Mouse (Mus musculus) spleen, adult 2 months (tissue): ENCODE measurements around the gene Asap2.
"Not testable (repeated sequence)": the region's sequence is repeated elsewhere in the genome, so short reads cannot be mapped to it uniquely, and the experiment has no call there.

Experiments used
- CTCF ChIP-seq: fragments of 200-500 bp; IDR thresholded peaks from 2 replicates; pipeline ENCODE4 v1.5.1; 2011; ENCODE audit warnings: mild to moderate bottlenecking, inconsistent platforms; ENCODE audit not compliant: insufficient read depth, insufficient read length, insufficient replicate concordance; ENCODE audit errors: extremely low read depth
- POLR2A ChIP-seq: fragments of 200-500 bp; IDR thresholded peaks from 2 replicates; pipeline ENCODE4 v1.6.1; 2011; ENCODE audit warnings: low read depth, low read length, inconsistent platforms

DNA sequence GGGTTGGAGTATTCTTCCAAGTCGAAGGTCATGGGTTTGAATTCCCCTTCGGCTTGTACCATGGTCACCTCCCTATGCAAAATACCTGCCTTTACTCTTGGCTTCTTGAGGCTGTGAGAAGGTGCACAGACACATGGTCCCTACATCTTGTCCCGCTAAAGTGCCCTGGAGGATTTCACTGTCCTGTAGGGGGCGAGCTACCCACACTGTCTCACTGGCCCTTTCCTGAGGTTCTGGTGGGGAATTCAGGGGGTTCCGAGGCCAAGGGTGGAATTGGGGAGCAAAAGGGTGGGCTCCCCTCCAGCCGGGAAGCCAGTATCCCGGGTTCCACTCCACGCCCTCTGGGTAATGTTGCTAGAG, 120.8 kb downstream of the Asap2 start:
- TF ChIP-seq CTCF, POLR2A: not testable (repeated sequence)
